Comparison of ENCODE assay signal across 19 mouse cellular contexts in the genomic region with DNA sequence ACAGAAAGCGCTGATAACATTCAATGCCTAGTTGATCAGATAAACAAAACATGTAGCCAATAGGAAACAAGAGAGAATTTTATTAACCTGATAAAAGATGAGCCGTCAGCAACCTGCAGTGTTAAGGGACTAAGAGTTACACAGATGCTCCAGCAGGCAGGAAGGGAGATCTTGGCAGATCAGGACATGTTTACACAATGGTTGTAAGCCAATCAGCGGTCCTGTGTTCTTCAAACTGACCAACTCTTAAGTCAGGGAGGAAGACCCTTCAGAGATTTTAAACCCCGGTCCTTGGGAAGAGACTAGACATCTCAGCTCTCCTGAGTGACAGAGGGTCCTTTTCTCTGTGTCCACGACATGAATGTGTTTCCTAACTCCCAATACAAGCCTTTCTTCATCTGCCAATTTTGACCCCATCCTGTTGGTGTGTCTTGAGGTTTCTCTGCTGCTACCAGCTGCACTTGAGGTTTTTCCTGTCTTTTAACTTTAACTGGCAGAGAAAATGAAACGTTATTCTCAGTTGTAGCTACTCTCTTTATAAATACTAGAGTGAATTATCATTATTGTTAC. TPM values are rescaled to one million over a fixed set of nuclear protein-coding genes. Genes with fewer than 3 reads are reported as not detected.
DNase-seq lines count a peak whose midpoint lies in the region; ATAC-seq and TF ChIP-seq lines count a peak whose summit lies in the region.
"Had no signal": no experiment of that assay in that cellular context is flagged by ENCODE, and none has a peak within 500 bp of the region (broad histone marks: within the 10 kb centered on the region; RNA-seq: fewer than 3 reads in every experiment).

No protein-coding gene starts in this region.

- peak; percentile 20 for DNase-seq in embryonic facial prominence, embryonic 14.5 days (ENCODE audit: low spot score)
- DNase-seq in embryonic facial prominence, embryonic 10.5 days (ENCODE audit: low spot score), result no peak
- peak; percentile 53 for DNase-seq in lung, postnatal 0 days (ENCODE audit: low spot score)
- no peak for DNase-seq in lung, postnatal 4 days
- peak; percentile 22 for DNase-seq in lung, postnatal 14 days
- peak; percentile 38 for DNase-seq in thymus, postnatal 4 days
- DNase-seq in gastrocnemius, postnatal 4 days (ENCODE audit: low spot score in 2 of 2), result no peak
- DNase-seq in ovary, postnatal 10 days (ENCODE audit: low spot score), result no peak
- DNase-seq: adrenal gland, postnatal 36 days; cerebellum, adult 2 months; gastrocnemius, postnatal 10 days; kidney, adult 9 months; kidney, postnatal 4 days; left cerebral cortex, postnatal 4 days; midbrain, embryonic 14.5 days; right cerebral cortex, adult 18-20 months had no signal

- no peak overlapping the region for H3K4me2 ChIP-seq in embryonic facial prominence, embryonic 14.5 days (ENCODE audit: low read depth, low read length)
- H3K4me2 ChIP-seq in lung, postnatal 0 days (replicated peaks; ENCODE audit: low read depth, low read length), result peak overlapping the region; percentile 3; the same call in 1 of the 2 replicates
- H3K4me2 ChIP-seq: heart, embryonic 11.5 days; liver, embryonic 12.5 days had no signal

- no peak overlapping the region for H3K27ac ChIP-seq in embryonic facial prominence, embryonic 14.5 days (replicated peaks; ENCODE audit: low read depth, low read length)
- H3K27ac ChIP-seq in embryonic facial prominence, embryonic 10.5 days (replicated peaks), result no peak overlapping the region
- H3K27ac ChIP-seq in lung, postnatal 0 days (ENCODE audit: low read length), result peak overlapping the region; percentile 11
- H3K27ac ChIP-seq: hindbrain, embryonic 10.5 days; liver, embryonic 12.5 days had no signal

- H3K36me3 ChIP-seq in embryonic facial prominence, embryonic 14.5 days (ENCODE audit: control insufficient read depth, insufficient read depth, low read length), result no peaks in the 10 kb centered on the region
- H3K36me3 ChIP-seq in embryonic facial prominence, embryonic 10.5 days (replicated peaks), result no peaks in the 10 kb centered on the region
- H3K36me3 ChIP-seq in lung, postnatal 0 days (ENCODE audit: insufficient read depth, low read length), result no peaks in the 10 kb centered on the region
- H3K36me3 ChIP-seq: hindbrain, embryonic 10.5 days had no signal

- no peaks in the 10 kb centered on the region for H3K9me3 ChIP-seq in embryonic facial prominence, embryonic 14.5 days (ENCODE audit: control insufficient read depth, low read length)
- H3K9me3 ChIP-seq in embryonic facial prominence, embryonic 10.5 days, result no peaks in the 10 kb centered on the region
- H3K9me3 ChIP-seq in lung, postnatal 0 days (ENCODE audit: low read length), result no peaks in the 10 kb centered on the region
- H3K9me3 ChIP-seq: hindbrain, embryonic 10.5 days; liver, embryonic 12.5 days had no signal

- no peak for TF ChIP-seq CTCF in lung, postnatal 0 days (IDR thresholded peaks at IDR 0.05)

- WGBS in embryonic facial prominence, embryonic 14.5 days, result 69% methylated on average over 6 of the region's 6 CpGs
- WGBS in embryonic facial prominence, embryonic 10.5 days, result 75% methylated on average over 6 of the region's 6 CpGs
- 13% methylated on average over 6 of the region's 6 CpGs for WGBS in lung, postnatal 0 days

- no peak for ATAC-seq in embryonic facial prominence, embryonic 14.5 days (ENCODE audit: low read depth)
- peak; percentile 41 for ATAC-seq in lung, postnatal 0 days
- ATAC-seq: liver, embryonic 12.5 days had no signal

- no peaks in the 10 kb centered on the region for H3K27me3 ChIP-seq in embryonic facial prominence, embryonic 14.5 days (replicated peaks; ENCODE audit: control insufficient read depth, insufficient read depth, low read length)
- H3K27me3 ChIP-seq in embryonic facial prominence, embryonic 10.5 days (replicated peaks; ENCODE audit: low read depth, poor library complexity, severe bottlenecking), result no peaks in the 10 kb centered on the region
- H3K27me3 ChIP-seq in lung, postnatal 0 days (replicated peaks; ENCODE audit: insufficient read depth, low read length), result no peaks in the 10 kb centered on the region
- H3K27me3 ChIP-seq: liver, embryonic 12.5 days had no signal

- H3K9ac ChIP-seq in embryonic facial prominence, embryonic 14.5 days (ENCODE audit: low read depth, low read length), result no peak overlapping the region
- no peak overlapping the region for H3K9ac ChIP-seq in lung, postnatal 0 days (replicated peaks; ENCODE audit: low read depth)
- H3K9ac ChIP-seq: liver, embryonic 12.5 days had no signal

- no peak overlapping the region for H3K4me3 ChIP-seq in embryonic facial prominence, embryonic 14.5 days (ENCODE audit: low read depth, low read length)
- H3K4me3 ChIP-seq in embryonic facial prominence, embryonic 10.5 days, result no peak overlapping the region
- H3K4me3 ChIP-seq in lung, postnatal 0 days (ENCODE audit: low read depth, low read length), result no peak overlapping the region
- H3K4me3 ChIP-seq: hindbrain, embryonic 10.5 days; liver, embryonic 12.5 days had no signal

- no peak; the same call in 1 of the 2 replicates for TF ChIP-seq EP300 in lung, postnatal 0 days (IDR thresholded peaks at IDR 0.05)

- H3K4me1 ChIP-seq in embryonic facial prominence, embryonic 14.5 days (ENCODE audit: control insufficient read depth, insufficient read depth, low read length), result no peaks in the 10 kb centered on the region
- H3K4me1 ChIP-seq in embryonic facial prominence, embryonic 10.5 days, result no peaks in the 10 kb centered on the region; the same call in 1 of the 2 replicates
- no peaks in the 10 kb centered on the region; the same call in 1 of the 2 replicates for H3K4me1 ChIP-seq in lung, postnatal 0 days (ENCODE audit: insufficient read depth, low read depth, low read length)

RNA-seq across cellular contexts. Expression of a gene that starts 8.3 kb away (rescaled TPM):
- 22.0 and 23.8 TPM in 2 replicates for polyA plus RNA-seq in embryonic facial prominence, embryonic 14.5 days (2014; fragmentation: Nextera tagmentation; extraction: Ambion mirVana)
- polyA plus RNA-seq in embryonic facial prominence, embryonic 10.5 days (2016; fragmentation: Nextera tagmentation; extraction: Ambion mirVana), result 36.3 and 42.4 TPM in 2 replicates
- 25.1 and 26.6 TPM in 2 replicates for polyA plus RNA-seq in lung, postnatal 0 days (2015; fragmentation: Nextera tagmentation; extraction: Ambion mirVana)
- total RNA-seq in gastrocnemius, postnatal 4 days (2021), result 1 to 10 TPM; 7.9 TPM

RNA-seq across cellular contexts. Expression of a gene that starts 8.5 kb away (rescaled TPM):
- 14.9 and 16.5 TPM in 2 replicates for polyA plus RNA-seq in embryonic facial prominence, embryonic 14.5 days (2014; fragmentation: Nextera tagmentation; extraction: Ambion mirVana)
- 20.4 and 24.9 TPM in 2 replicates for polyA plus RNA-seq in embryonic facial prominence, embryonic 10.5 days (2016; fragmentation: Nextera tagmentation; extraction: Ambion mirVana)
- polyA plus RNA-seq in lung, postnatal 0 days (2015; fragmentation: Nextera tagmentation; extraction: Ambion mirVana), result 8.6 and 8.7 TPM in 2 replicates
- total RNA-seq in gastrocnemius, postnatal 4 days (2021), result 10 to 100 TPM in 1 of 2 experiments, 1 to 10 TPM in 1; 8.0 to 10.6 TPM

Comparison
In these comparisons a context has a peak if more than half of its experiments do, and no peak if none do; other contexts are left out.
1. DNase-seq: peak in embryonic facial prominence, embryonic 14.5 days (single experiment), lung, postnatal 0 days (single experiment), lung, postnatal 14 days (single experiment) and thymus, postnatal 4 days (single experiment); none in embryonic facial prominence, embryonic 10.5 days (single experiment), lung, postnatal 4 days (0 of 2), gastrocnemius, postnatal 4 days (0 of 2) and ovary, postnatal 10 days (single experiment).